Mouse (Mus musculus): Measurements from ENCODE around the gene Eprs.

DNA sequence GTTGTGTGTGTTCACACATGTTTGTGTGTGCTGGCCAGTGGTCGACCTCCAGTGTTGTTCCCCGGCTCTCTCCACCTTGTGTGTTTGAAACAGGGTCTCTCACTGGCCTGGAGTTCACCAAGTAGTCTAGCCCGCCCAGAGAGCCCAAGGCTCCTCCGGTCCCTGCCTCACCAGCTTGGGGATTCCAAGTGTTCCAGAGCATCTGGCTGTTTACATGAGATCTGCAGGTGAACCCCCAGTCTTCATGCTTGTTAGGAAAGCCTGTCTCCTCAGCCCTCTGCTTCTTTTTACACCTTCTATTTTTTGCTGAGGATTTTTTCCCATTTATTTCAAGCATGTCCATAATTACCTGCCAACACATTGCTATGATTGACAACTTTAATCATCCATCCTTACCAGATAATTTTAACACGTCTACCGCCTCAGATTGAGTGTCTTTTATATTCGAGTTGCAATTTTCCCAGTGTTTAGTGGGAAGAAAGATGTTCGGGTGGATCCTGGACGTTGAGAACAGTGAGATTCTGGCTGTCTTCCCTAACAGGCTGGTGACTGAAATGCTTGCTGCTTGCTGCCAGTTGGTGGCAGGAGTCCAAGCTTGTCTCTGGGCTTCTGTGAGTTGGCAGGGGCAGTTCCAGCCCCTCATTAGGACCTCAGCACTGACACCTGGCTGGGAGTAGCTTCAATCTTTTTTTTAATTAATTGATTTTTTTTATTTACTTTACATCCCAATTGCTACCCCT, 76.2 kb downstream of the Eprs start:
- TF ChIP-seq CTCF (IDR thresholded peaks at IDR 0.05; ENCODE audit: extremely low read depth, insufficient read depth, insufficient read length, insufficient replicate concordance) (no peak), POLR2A (IDR thresholded peaks at IDR 0.05; ENCODE audit: low read depth, low read length) (no peak)

Measured in spleen, adult 2 months (tissue).